Mouse (Mus musculus) heart, postnatal 0 days (tissue): ENCODE data around the gene Hsd17b1.

Experiments
- CTCF ChIP-seq: IDR thresholded peaks from 2 replicates; pipeline ENCODE4 v1.5.1; 2016; ENCODE audit warnings: antibody characterized with exemption, control low read depth, low read depth
- EP300 ChIP-seq: IDR thresholded peaks from 2 replicates; pipeline ENCODE4 v1.6.1; 2016; ENCODE audit warnings: antibody characterized with exemption, low read depth

DNA sequence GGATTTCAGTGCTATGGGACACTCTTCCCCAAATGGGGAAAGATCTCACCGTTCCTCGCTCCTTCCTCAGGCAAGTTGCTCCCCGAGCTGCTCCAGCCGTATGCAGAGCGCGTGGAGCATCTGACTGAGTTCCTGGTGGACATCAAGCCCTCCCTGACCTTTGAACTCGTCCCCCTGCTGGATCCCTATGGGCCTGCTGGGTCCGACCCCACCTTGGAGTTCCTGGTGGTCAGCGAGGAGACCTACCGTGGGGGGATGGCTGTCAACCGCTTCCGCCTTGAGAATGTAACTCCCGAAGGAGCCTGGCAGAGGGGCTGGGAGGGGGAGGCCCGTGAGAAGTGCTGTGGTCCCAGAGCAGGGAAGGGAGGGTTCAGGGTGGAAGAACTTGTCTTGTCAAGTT, 6.0 kb downstream of the Hsd17b1 start:
- TF ChIP-seq CTCF (no peak), EP300 (no peak)
